Mouse (Mus musculus) testis, adult 2 months (tissue): Measurements from ENCODE around the gene Ube3b. TPM values are rescaled to one million over a fixed set of nuclear protein-coding genes. Genes with fewer than 3 reads are reported as not detected.

Experiments used
- H3K27ac ChIP-seq: fragments of 200-500 bp; 2 replicates; pipeline ENCODE4 v1.5.1; 2012; ENCODE audit warnings: low read depth, low read length; ENCODE audit not compliant: control insufficient read depth, insufficient read depth
- H3K27me3 ChIP-seq: fragments of 200-500 bp; 2 replicates; pipeline ENCODE4 v1.6.1; 2012; ENCODE audit warnings: mild to moderate bottlenecking, low read length, moderate library complexity; ENCODE audit not compliant: control insufficient read depth, insufficient read depth
- H3K36me3 ChIP-seq: fragments of 200-500 bp; 2 replicates; pipeline ENCODE4 v1.6.1; 2012; ENCODE audit warnings: mild to moderate bottlenecking, low read length; ENCODE audit not compliant: control insufficient read depth, insufficient read depth
- H3K4me1 ChIP-seq: fragments of 200-500 bp; 2 replicates; pipeline ENCODE4 v1.6.1; 2012; ENCODE audit warnings: low read length; ENCODE audit not compliant: control insufficient read depth, insufficient read depth
- H3K4me3 ChIP-seq: fragments of 200-500 bp; 2 replicates; pipeline ENCODE4 v1.5.1; 2012; ENCODE audit warnings: low read depth, mild to moderate bottlenecking, low read length, moderate library complexity, mixed read lengths; ENCODE audit not compliant: control insufficient read depth
- CTCF ChIP-seq: fragments of 200-500 bp; IDR thresholded peaks from 2 replicates; pipeline ENCODE4 v1.5.1; 2012; ENCODE audit warnings: low read depth, mild to moderate bottlenecking, inconsistent platforms, low read length, moderate library complexity; ENCODE audit not compliant: control insufficient read depth, insufficient read depth, insufficient replicate concordance
- POLR2A ChIP-seq: fragments of 200-500 bp; IDR thresholded peaks from 2 replicates; pipeline ENCODE4 v1.6.1; 2012; ENCODE audit warnings: low read depth, mild to moderate bottlenecking, inconsistent platforms, low read length, moderate library complexity; ENCODE audit not compliant: control insufficient read depth
- polyA plus RNA-seq: library from polyadenylated mRNA; depleted of rRNA; stranded (reverse); fragments of >200 nt; gene quantifications from 2 replicates; pipeline ENCODE4 v1.2.3, GENCODE M21; 2012

Ube3b gene
- polyA plus RNA-seq, 1 experiment: 128 TPM

GRCm38 (mm10) chr5:114444368-114444692, 63.9 kb downstream of the Ube3b start:
- no peak overlapping the region for H3K27ac ChIP-seq
- TF ChIP-seq POLR2A (no peak), CTCF (no peak)
- H3K4me3 ChIP-seq: peak overlapping the region; percentile 93
- H3K27me3 ChIP-seq: no peaks in the 10 kb centered on the region
- H3K36me3 ChIP-seq: no peaks in the 10 kb centered on the region
- H3K4me1 ChIP-seq: peaks cover 6% of the 10 kb centered on the region

DNA sequence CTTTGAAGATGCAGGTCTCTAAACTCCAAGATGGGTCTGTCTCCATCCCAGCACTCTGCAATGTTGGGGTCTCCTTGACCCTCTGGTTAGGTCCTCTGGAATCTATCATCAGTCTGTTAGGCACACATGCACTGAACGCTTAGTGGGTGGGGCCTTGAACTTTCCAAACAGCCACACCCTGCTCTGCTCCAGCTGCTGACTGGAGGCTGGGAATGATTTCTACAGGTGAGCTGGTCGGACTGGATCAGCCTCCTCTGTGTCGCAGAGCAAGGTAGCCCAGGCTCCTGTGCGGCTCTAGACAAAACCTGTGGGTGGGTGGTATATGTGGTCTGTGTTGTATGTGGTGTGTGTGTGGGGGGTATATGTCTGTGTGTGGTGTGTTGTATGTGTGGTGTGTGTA, 68.6 kb downstream of the Ube3b start:
- TF ChIP-seq CTCF (no peak), POLR2A (no peak)
- no peak overlapping the region for H3K27ac ChIP-seq
- H3K4me3 ChIP-seq: no peak overlapping the region
- H3K36me3 ChIP-seq: no peaks in the 10 kb centered on the region
- no peaks in the 10 kb centered on the region for H3K27me3 ChIP-seq
- H3K4me1 ChIP-seq: peaks cover 3% of the 10 kb centered on the region

- Histone ChIP-seq H3K4me1 (no peaks in the 10 kb centered on the region), H3K27me3 (no peaks in the 10 kb centered on the region), H3K36me3 (no peaks in the 10 kb centered on the region), H3K4me3 (no peak overlapping the region), H3K27ac (no peak overlapping the region)
- TF ChIP-seq CTCF: no peak
- TF ChIP-seq POLR2A: no peak
These were observed 75.9 kb downstream of the Ube3b start for GRCm38 (mm10) chr5:114456287-114456686.

DNA sequence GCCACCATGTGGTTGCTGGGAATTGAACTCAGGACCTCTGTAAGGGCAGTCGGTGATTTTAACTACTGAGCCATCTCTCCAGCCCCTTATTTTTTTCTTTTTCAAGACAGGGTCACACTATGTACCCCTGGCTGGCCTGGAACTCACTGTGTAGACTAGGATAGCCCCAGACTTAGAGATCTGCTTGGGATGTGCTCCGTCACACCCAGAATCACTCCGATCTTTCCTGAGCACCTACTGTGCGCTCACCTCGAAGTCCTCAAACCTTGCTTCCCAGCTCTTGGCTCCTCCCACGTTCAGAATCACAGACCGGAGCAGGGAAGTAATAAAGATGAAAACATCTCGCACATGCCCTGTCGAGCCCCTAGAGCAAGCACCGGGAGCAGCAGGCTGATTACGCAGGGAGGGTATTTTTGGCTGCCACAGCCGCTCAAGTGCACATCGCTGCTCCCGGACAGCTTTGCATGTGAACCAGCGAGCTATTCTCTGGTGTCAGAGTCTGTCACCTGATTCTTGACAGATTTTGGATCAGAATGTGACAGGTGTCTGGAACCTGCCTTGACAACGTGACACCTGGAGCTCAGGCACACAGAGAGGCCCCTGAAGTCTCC, 76.7 kb downstream of the Ube3b start:
- no peak for TF ChIP-seq CTCF
- no peak for TF ChIP-seq POLR2A
- Histone ChIP-seq H3K4me3 (no peak overlapping the region), H3K27me3 (no peaks in the 10 kb centered on the region), H3K27ac (no peak overlapping the region), H3K36me3 (no peaks in the 10 kb centered on the region), H3K4me1 (no peaks in the 10 kb centered on the region)

DNA sequence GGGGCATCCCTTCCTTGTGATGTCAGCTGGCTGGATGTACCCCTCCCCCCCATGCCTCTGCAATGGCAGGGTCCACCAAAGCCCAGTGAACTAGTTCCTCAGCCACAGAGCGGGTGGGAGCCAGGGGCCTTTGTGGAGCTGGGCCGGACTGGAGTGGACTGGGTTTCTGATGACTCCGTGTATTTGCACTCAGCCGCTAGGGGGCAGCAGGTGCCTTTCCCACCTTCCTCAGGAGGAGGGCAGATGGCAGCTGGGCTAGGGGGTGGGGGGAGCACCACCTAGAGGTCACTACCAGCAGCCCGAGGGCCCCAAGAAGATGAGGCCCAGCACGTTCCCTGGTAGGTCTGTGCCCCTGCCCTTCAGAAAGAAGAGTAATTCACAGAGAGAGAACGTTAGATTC, 80.8 kb downstream of the Ube3b start:
- Histone ChIP-seq H3K36me3 (no peaks in the 10 kb centered on the region), H3K27me3 (no peaks in the 10 kb centered on the region), H3K4me3 (no peak overlapping the region), H3K27ac (no peak overlapping the region), H3K4me1 (peaks cover 3% of the 10 kb centered on the region)
- no peak for TF ChIP-seq POLR2A
- peak; percentile 61; the same call in 1 of the 2 replicates for TF ChIP-seq CTCF

- TF ChIP-seq POLR2A: no peak
- Histone ChIP-seq H3K27ac (no peak overlapping the region), H3K27me3 (no peaks in the 10 kb centered on the region), H3K4me3 (no peak overlapping the region), H3K36me3 (no peaks in the 10 kb centered on the region), H3K4me1 (peaks cover 7% of the 10 kb centered on the region)
These were observed 81.9 kb downstream of the Ube3b start for GRCm38 (mm10) chr5:114462067-114463040.

GRCm38 (mm10) chr5:114464561-114464960, 84.2 kb downstream of the Ube3b start:
- TF ChIP-seq POLR2A: no peak
- TF ChIP-seq CTCF: no peak
- Histone ChIP-seq H3K4me3 (no peak overlapping the region), H3K27me3 (no peaks in the 10 kb centered on the region), H3K4me1 (peaks cover 13% of the 10 kb centered on the region), H3K27ac (no peak overlapping the region), H3K36me3 (no peaks in the 10 kb centered on the region)
